Mouse (Mus musculus): ENCODE results near the gene Cactin. TPM values are rescaled to one million over a fixed set of nuclear protein-coding genes. Genes with fewer than 3 reads are reported as not detected.

Cactin gene
- polyA plus RNA-seq, 1 experiment from 2014 or later, result 55.1 TPM

DNA sequence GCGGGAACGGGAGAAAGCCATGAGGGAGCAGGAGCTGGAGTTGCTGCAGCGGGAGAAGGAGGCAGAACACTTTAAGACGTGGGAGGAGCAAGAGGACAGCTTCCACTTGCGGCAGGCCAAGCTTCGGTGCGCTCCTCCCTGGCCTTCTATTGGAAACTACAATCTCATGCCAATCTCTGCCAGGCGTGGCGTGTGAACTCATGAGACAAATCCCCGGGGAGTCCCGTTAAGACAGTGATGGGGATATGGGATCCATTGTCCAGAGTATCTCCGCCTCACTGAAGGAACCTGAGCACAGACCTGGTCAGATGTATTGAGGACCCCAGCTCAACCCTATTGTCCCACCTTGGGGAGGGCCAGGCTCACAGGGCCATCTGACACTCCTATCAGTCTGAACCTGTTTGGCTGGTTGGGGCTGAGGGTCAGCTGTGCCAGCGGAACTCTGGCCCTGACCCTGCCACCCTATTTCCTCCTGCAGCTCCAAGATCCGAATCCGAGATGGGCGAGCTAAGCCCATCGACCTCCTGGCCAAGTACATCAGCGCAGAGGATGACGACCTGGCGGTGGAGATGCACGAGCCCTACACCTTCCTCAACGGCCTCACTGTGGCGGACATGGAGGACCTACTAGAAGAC lies 2.4 kb downstream of the Cactin start:
- Histone ChIP-seq H3K4me2 (peak overlapping the region; percentile 80; the same call in 1 of the 2 replicates), H3K27ac (no peak overlapping the region), H3K9me3 (replicated peaks) (no peaks in the 10 kb centered on the region), H3K4me3 (0 out of 2 replicates have a peak overlapping the region, but pooled peaks have one; percentile 96), H3K36me3 (peaks cover 62% of the 10 kb centered on the region), H3K4me1 (peaks cover 64% of the 10 kb centered on the region), H3K27me3 (replicated peaks) (no peaks in the 10 kb centered on the region), H3K9ac (no peak overlapping the region)
- no peak for ATAC-seq
- 93% methylated on average over 23 of the region's 23 CpGs for WGBS (ENCODE audit: insufficient replicate concordance)

DNA sequence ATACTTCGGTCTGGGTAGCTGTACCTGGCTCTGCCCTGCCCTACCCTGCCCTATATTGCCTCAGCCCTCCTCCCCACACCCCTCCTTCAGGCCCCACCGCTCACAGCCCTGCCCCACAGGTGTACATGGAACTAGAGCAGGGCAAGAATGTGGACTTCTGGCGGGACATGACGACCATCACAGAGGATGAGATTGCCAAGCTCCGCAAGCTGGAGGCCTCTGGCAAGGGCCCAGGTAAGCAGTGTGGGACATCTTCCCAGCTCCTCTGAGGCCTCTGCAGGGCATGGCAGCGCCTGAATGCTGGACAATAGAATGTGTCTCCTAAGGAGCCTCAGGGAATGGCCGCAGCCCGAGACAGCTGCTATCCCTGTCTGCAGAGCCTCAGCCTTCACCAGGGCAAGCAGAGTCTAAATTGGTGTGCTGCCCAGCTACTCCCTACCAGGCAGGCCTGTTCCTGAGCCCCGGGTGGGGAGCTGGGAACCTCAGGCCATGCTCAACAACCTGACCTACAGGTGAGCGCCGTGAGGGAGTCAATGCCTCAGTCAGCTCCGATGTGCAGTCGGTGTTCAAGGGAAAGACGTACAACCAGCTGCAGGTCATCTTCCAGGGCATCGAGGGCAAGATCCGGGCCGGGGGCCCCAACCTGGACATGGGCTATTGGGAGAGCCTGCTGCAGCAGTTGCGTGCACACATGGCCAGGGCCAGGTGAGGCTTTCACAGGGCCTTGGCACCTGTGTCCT lies 3.1 kb downstream of the Cactin start:
- no peak overlapping the region for H3K4me3 ChIP-seq
- no peaks in the 10 kb centered on the region for H3K9me3 ChIP-seq (replicated peaks)
- H3K4me2 ChIP-seq, result no peak overlapping the region
- H3K9ac ChIP-seq, result no peak overlapping the region
- H3K36me3 ChIP-seq, result peaks cover 55% of the 10 kb centered on the region
- no peak overlapping the region for H3K27ac ChIP-seq
- peaks cover 64% of the 10 kb centered on the region for H3K4me1 ChIP-seq
- ATAC-seq, result no peak
- 91% methylated on average over 18 of the region's 18 CpGs for WGBS (ENCODE audit: insufficient replicate concordance)
- H3K27me3 ChIP-seq (replicated peaks), result no peaks in the 10 kb centered on the region

GRCm38 (mm10) chr10:81325176-81325575 lies 4.3 kb downstream of the Cactin start:
- no peak for ATAC-seq
- Histone ChIP-seq H3K36me3 (peaks cover 54% of the 10 kb centered on the region), H3K4me3 (no peak overlapping the region), H3K27me3 (replicated peaks) (0 out of 2 replicates have a peak, but pooled peaks cover 7% of the 10 kb centered on the region), H3K9me3 (replicated peaks) (no peaks in the 10 kb centered on the region), H3K9ac (no peak overlapping the region), H3K4me1 (peaks cover 65% of the 10 kb centered on the region), H3K4me2 (no peak overlapping the region), H3K27ac (no peak overlapping the region)
- WGBS (ENCODE audit: insufficient replicate concordance), result 94% methylated on average over 21 of the region's 21 CpGs

- peaks cover 71% of the 10 kb centered on the region for H3K4me1 ChIP-seq
- H3K27me3 ChIP-seq (replicated peaks), result 0 out of 2 replicates have a peak, but pooled peaks cover 7% of the 10 kb centered on the region
- peak overlapping the region; percentile 49; the same call in 1 of the 2 replicates for H3K27ac ChIP-seq
- H3K9me3 ChIP-seq (replicated peaks), result no peaks in the 10 kb centered on the region
- peaks cover 54% of the 10 kb centered on the region for H3K36me3 ChIP-seq
- H3K4me2 ChIP-seq, result no peak overlapping the region
- ATAC-seq, result no peak
- WGBS (ENCODE audit: insufficient replicate concordance), result 90% methylated on average over 18 of the region's 18 CpGs
- H3K4me3 ChIP-seq, result no peak overlapping the region
- no peak overlapping the region for H3K9ac ChIP-seq
Observed at GRCm38 (mm10) chr10:81325781-81326180, 4.9 kb downstream of the Cactin start.

- Histone ChIP-seq H3K27ac (peak overlapping the region; percentile 49; the same call in 1 of the 2 replicates), H3K27me3 (replicated peaks) (peaks cover 14% of the 10 kb centered on the region; the same call in 1 of the 2 replicates), H3K36me3 (peaks cover 54% of the 10 kb centered on the region), H3K9me3 (replicated peaks) (no peaks in the 10 kb centered on the region), H3K4me1 (peaks cover 71% of the 10 kb centered on the region), H3K4me3 (no peak overlapping the region), H3K4me2 (peak overlapping the region; percentile 27), H3K9ac (no peak overlapping the region)
- no peak for ATAC-seq
- 40% methylated on average over 6 of the region's 6 CpGs for WGBS (ENCODE audit: insufficient replicate concordance)
Observed at GRCm38 (mm10) chr10:81326858-81327257, 6.0 kb downstream of the Cactin start.

GRCm38 (mm10) chr10:81327959-81328358 lies 7.1 kb downstream of the Cactin start:
- peak; percentile 33 for ATAC-seq
- Histone ChIP-seq H3K27ac (peak overlapping the region; percentile 68), H3K4me1 (peaks cover 68% of the 10 kb centered on the region), H3K4me3 (no peak overlapping the region), H3K9me3 (replicated peaks) (no peaks in the 10 kb centered on the region), H3K4me2 (peak overlapping the region; percentile 35), H3K36me3 (peaks cover 45% of the 10 kb centered on the region), H3K27me3 (replicated peaks) (peaks cover 24% of the 10 kb centered on the region), H3K9ac (peak overlapping the region; percentile 23; the same call in 1 of the 2 replicates)
- WGBS (ENCODE audit: insufficient replicate concordance), result 33% methylated on average over 2 of the region's 2 CpGs

DNA sequence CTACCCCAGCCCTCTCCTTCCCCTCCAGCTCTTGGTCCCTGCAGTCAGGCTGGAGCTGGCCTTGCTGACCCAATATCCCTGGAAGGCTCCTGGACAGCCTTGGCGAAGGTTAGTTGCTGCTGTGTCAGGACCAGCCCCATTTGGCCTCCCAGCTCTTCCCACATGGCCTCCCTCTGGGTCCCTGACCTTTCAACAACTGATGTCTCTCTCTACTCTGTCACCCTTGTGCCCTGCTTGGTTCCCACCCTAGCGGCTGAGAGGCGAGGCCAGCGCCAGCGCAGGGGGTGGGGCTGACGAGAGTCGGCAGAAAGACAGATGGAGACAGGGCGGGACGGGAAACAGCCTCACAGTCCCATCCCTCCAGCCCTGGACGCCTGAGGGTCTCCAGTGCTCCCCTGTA lies 7.5 kb downstream of the Cactin start, which contains the start of gene Tbxa2r:
Tbxa2r (plus strand) TSS at position 346 of the 400 bp plus-strand sequence.
- H3K9ac ChIP-seq, result peak within 1 kb of the TSS; percentile 23; the same call in 1 of the 2 replicates
- peak within 1 kb of the TSS; percentile 68 for H3K27ac ChIP-seq
- WGBS (ENCODE audit: insufficient replicate concordance), result 11% methylated on average over 10 of the region's 10 CpGs
- H3K9me3 ChIP-seq (replicated peaks), result no peaks in the 10 kb centered on the region
- ATAC-seq, result peak; percentile 45
- H3K4me1 ChIP-seq, result peaks cover 64% of the 10 kb centered on the region
- peaks cover 44% of the 10 kb centered on the region for H3K36me3 ChIP-seq
- peak within 1 kb of the TSS; percentile 19 for H3K4me3 ChIP-seq
- peak within 1 kb of the TSS; percentile 35 for H3K4me2 ChIP-seq
- H3K27me3 ChIP-seq (replicated peaks), result peaks cover 28% of the 10 kb centered on the region

- peaks cover 35% of the 10 kb centered on the region for H3K36me3 ChIP-seq
- WGBS (ENCODE audit: insufficient replicate concordance), result 68% methylated on average over 10 of the region's 10 CpGs
- no peak overlapping the region; the same call in 1 of the 2 replicates for H3K9ac ChIP-seq
- peak overlapping the region; percentile 68 for H3K27ac ChIP-seq
- peaks cover 64% of the 10 kb centered on the region for H3K4me1 ChIP-seq
- H3K4me2 ChIP-seq, result peak overlapping the region; percentile 35
- H3K9me3 ChIP-seq (replicated peaks), result no peaks in the 10 kb centered on the region
- peaks cover 37% of the 10 kb centered on the region for H3K27me3 ChIP-seq (replicated peaks)
- H3K4me3 ChIP-seq, result 0 out of 2 replicates have a peak overlapping the region, but pooled peaks have one; percentile 19
- ATAC-seq, result no peak
Observed at GRCm38 (mm10) chr10:81329194-81329975, 8.5 kb downstream of the Cactin start.

- Histone ChIP-seq H3K27ac (peak overlapping the region; percentile 68), H3K27me3 (replicated peaks) (peaks cover 43% of the 10 kb centered on the region), H3K9ac (no peak overlapping the region), H3K4me3 (no peak overlapping the region), H3K4me1 (peaks cover 69% of the 10 kb centered on the region), H3K36me3 (peaks cover 29% of the 10 kb centered on the region), H3K9me3 (replicated peaks) (no peaks in the 10 kb centered on the region), H3K4me2 (peak overlapping the region; percentile 2; the same call in 1 of the 2 replicates)
- ATAC-seq, result no peak
- WGBS (ENCODE audit: insufficient replicate concordance), result 55% methylated on average over 4 of the region's 4 CpGs
Observed at GRCm38 (mm10) chr10:81330007-81330406, 9.1 kb downstream of the Cactin start.

DNA sequence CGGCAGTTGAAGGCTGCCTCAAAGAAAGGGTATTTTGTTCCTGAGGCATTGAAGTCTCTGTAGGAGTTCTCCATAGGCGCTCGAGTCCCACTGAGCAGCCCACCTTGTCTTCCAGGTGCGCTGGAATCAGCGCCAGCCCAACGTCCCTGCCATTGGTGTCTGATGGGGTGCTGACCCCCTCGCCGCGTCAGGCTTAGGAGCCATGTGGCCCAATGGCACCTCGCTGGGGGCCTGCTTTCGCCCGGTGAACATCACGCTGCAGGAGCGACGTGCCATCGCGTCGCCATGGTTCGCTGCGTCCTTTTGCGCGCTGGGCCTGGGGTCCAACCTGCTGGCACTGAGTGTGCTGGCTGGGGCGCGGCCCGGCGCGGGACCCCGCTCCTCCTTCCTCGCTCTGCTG lies 11.4 kb downstream of the Cactin start:
- ATAC-seq, result no peak
- Histone ChIP-seq H3K4me3 (no peak overlapping the region), H3K9ac (no peak overlapping the region), H3K27ac (no peak overlapping the region), H3K4me2 (peak overlapping the region; percentile 21), H3K9me3 (replicated peaks) (no peaks in the 10 kb centered on the region), H3K36me3 (peaks cover 6% of the 10 kb centered on the region), H3K4me1 (peaks cover 64% of the 10 kb centered on the region), H3K27me3 (replicated peaks) (peaks cover 63% of the 10 kb centered on the region)
- 29% methylated on average over 29 of the region's 29 CpGs for WGBS (ENCODE audit: insufficient replicate concordance)

DNA sequence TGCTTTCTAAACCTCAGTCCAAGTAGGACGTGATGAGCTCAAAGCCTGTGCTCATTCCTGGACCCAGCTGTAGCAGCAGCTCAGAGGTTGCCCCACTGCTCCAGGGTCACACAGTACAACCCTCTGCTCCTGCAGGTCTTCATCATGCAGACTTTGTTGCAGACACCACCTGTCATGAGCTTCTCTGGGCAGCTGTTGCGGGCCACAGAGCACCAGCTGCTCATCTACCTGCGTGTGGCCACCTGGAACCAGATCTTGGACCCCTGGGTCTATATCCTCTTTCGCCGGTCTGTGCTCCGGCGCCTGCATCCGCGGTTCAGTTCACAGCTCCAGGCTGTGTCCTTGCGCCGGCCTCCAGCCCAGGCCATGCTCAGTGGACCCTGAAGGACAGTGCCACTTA lies 13.4 kb downstream of the Cactin start:
- no peak for ATAC-seq
- peaks cover 79% of the 10 kb centered on the region for H3K27me3 ChIP-seq (replicated peaks)
- peaks cover 44% of the 10 kb centered on the region for H3K4me1 ChIP-seq
- no peak overlapping the region for H3K4me2 ChIP-seq
- H3K4me3 ChIP-seq, result no peak overlapping the region
- H3K36me3 ChIP-seq, result peaks cover 5% of the 10 kb centered on the region; the same call in 1 of the 2 replicates
- no peaks in the 10 kb centered on the region for H3K9me3 ChIP-seq (replicated peaks)
- no peak overlapping the region for H3K27ac ChIP-seq
- WGBS (ENCODE audit: insufficient replicate concordance), result 71% methylated on average over 11 of the region's 11 CpGs
- no peak overlapping the region for H3K9ac ChIP-seq

Measured in liver, embryonic 12.5 days (tissue).